Mouse (Mus musculus) heart, embryonic 14.5 days (tissue): ENCODE measurements at regions not wholly inside any gene's neighbourhood (a gene's known extent, or its start where the extent isn't known, plus 50 kb on each side); places are given as distances from the start of the nearest gene placed in this dataset.

Source experiments
- ATAC-seq: fragments of 200-750 bp; cut with Nextera tagmentation; 2 replicates; pipeline ENCODE4 v1.8.0; 2017; ENCODE audit warnings: low read depth, moderate TSS enrichment; ENCODE audit not compliant: insufficient number of reproducible peaks, insufficient read depth, low FRiP score
- H3K27ac ChIP-seq, 2 experiments: fragments of 200-500 bp in 1 of 2; fragments of 300-500 bp in 1 of 2; sonication (generic) in 1 of 2; replicated peaks in 1 of 2; 2 replicates each; pipeline ENCODE4 v1.5.1; 2012 to 2014; ENCODE audit warnings: low read depth in 2 of 2, low read length in 2 of 2, control low read depth in 1 of 2, mild to moderate bottlenecking in 1 of 2, mixed read lengths in 1 of 2; ENCODE audit not compliant: control insufficient read depth in 1 of 2, insufficient read depth in 1 of 2
- H3K27me3 ChIP-seq: fragments of 300-500 bp; sonication (generic); 2 replicates; pipeline ENCODE4 v1.6.1; 2014; ENCODE audit warnings: mild to moderate bottlenecking, low read length, control low read depth; ENCODE audit not compliant: control insufficient read depth, insufficient read depth
- H3K36me3 ChIP-seq: fragments of 300-500 bp; sonication (generic); 2 replicates; pipeline ENCODE4 v1.6.1; 2014; ENCODE audit warnings: mild to moderate bottlenecking, control low read depth, low read length, mixed read lengths; ENCODE audit not compliant: control insufficient read depth, insufficient read depth
- H3K4me1 ChIP-seq, 2 experiments: fragments of 200-500 bp in 1 of 2; fragments of 300-500 bp in 1 of 2; sonication (generic) in 1 of 2; 2 replicates each; pipeline ENCODE4 v1.6.1; 2012 to 2014; ENCODE audit warnings: low read length in 2 of 2, control low read depth in 1 of 2, mixed read lengths in 1 of 2; ENCODE audit not compliant: control insufficient read depth in 2 of 2, insufficient read depth in 2 of 2
- H3K4me2 ChIP-seq: fragments of 300-500 bp; sonication (generic); 2 replicates; pipeline ENCODE4 v1.6.1; 2014; ENCODE audit warnings: mild to moderate bottlenecking, low read length
- H3K4me3 ChIP-seq, 2 experiments: fragments of 200-500 bp in 1 of 2; fragments of 300-500 bp in 1 of 2; sonication (generic) in 1 of 2; 2 replicates each; pipeline ENCODE4 v1.5.1; 2012 to 2014; ENCODE audit warnings: low read length in 2 of 2, mild to moderate bottlenecking in 2 of 2, control low read depth in 1 of 2, low read depth in 1 of 2, moderate library complexity in 1 of 2; ENCODE audit not compliant: control insufficient read depth in 1 of 2, insufficient read depth in 1 of 2
- H3K9ac ChIP-seq: fragments of 300-500 bp; sonication (generic); 2 replicates; pipeline ENCODE4 v1.6.1; 2014; ENCODE audit warnings: mild to moderate bottlenecking, low read length
- H3K9me3 ChIP-seq: fragments of 300-500 bp; sonication (generic); 2 replicates; pipeline ENCODE4 v1.6.1; 2016; ENCODE audit warnings: low read length, control low read depth; ENCODE audit not compliant: control insufficient read depth
- WGBS: fragments of 180-500 bp; shearing (Covaris S2); extraction: QIAGEN DNeasy Blood & Tissue Kit; methylation state at CpG from one replicate; pipeline ENCODE4 v1.1.7; 2014; 5-methylcytosine and 5-hydroxymethylcytosine counted together

DNA sequence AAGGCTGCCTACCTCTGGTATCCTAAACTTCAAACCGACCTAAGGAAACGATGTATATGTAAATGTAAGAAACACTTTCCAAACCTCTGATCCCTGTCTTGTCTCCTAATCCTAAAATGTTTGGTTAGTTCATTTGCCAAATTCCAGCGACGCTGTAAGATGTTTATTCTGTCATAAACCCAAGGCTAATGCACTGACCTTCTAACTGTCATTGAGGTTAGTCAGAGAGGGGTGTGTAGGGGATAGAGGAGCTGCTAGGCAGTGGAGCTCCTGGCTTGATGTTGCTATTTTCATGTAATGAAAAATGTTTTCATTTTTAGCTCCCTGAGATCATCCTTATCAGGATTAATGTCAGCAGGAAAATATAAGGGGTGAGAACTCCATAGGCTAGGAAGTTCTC, 335.8 kb upstream of the Rasgrp1 start:
- Histone ChIP-seq H3K36me3 (no peaks in the 10 kb centered on the region), H3K9me3 (no peaks in the 10 kb centered on the region), H3K27me3 (no peaks in the 10 kb centered on the region), H3K4me2 (no peak overlapping the region), H3K4me3 (no peak overlapping the region), H3K9ac (no peak overlapping the region), H3K27ac (no peak overlapping the region), H3K4me1 (peaks cover 2 to 14% of the 10 kb centered on the region in 2 experiments)
- 56% methylated on average over 4 of the region's 4 CpGs for WGBS
- no peak for ATAC-seq

DNA sequence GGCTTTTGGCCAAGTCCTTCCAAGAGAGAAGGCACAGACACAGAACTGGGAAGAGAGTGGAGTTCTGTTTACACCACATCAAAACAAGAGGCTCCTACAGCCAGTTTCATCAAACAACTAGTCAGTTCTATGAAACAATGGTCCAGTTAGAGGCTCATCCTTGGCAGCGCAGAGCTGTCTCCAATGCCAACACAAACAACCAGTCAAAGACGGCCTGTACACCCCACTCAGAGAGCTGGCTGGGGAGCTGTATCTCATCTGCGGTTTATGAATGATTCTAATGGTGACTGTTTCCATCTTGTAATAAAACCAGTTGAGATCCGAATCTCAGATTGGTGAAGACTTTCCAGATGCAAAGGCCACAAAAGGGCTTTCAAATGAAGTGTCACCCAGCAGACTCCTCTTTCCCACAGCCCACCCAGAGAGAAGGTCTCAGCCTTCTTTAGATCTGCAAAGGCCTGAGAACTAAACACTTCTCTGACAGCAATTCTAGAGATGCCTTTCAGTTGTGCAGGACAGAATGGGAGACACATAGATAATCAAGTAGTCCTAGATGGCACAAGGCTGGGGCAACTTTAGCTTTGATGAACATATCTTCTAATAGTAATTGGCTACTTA, 343.1 kb upstream of the Rasgrp1 start:
- WGBS: 68% methylated on average over 4 of the region's 4 CpGs
- H3K27ac ChIP-seq: no peak overlapping the region
- no peaks in the 10 kb centered on the region for H3K36me3 ChIP-seq
- H3K9ac ChIP-seq: no peak overlapping the region
- H3K4me3 ChIP-seq: no peak overlapping the region
- H3K4me1 ChIP-seq: no peaks in the 10 kb centered on the region
- ATAC-seq: no peak
- H3K27me3 ChIP-seq: no peaks in the 10 kb centered on the region
- H3K4me2 ChIP-seq: no peak overlapping the region
- H3K9me3 ChIP-seq: no peaks in the 10 kb centered on the region

DNA sequence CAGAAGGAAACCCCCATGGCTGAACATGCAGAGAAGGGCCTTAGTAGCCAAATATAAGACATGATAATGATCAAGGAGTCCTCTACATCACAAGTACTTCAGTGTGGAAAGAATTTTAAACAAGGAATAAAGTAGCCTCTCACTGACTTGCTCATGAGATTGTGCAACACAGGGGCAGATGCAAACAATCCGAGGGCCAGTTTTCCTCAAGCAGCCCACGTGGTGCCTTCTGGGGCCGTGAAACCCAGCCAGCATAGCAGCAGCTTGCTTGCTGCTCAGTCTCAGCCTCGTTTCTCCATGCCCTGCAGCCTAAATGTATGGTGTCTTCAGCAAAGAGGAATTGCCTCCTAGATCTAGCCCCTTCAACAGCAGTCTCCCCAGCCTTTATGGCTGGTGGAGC, 350.7 kb upstream of the Rasgrp1 start:
- WGBS: 44% methylated on average over 4 of the region's 4 CpGs
- no peak for ATAC-seq
- Histone ChIP-seq H3K9ac (no peak overlapping the region), H3K4me2 (no peak overlapping the region), H3K36me3 (no peaks in the 10 kb centered on the region), H3K9me3 (no peaks in the 10 kb centered on the region), H3K27me3 (no peaks in the 10 kb centered on the region), H3K27ac (no peak overlapping the region), H3K4me3 (no peak overlapping the region), H3K4me1 (peaks cover 0 to 2% of the 10 kb centered on the region in 2 experiments; a peak in 1 of 4 replicates)

DNA sequence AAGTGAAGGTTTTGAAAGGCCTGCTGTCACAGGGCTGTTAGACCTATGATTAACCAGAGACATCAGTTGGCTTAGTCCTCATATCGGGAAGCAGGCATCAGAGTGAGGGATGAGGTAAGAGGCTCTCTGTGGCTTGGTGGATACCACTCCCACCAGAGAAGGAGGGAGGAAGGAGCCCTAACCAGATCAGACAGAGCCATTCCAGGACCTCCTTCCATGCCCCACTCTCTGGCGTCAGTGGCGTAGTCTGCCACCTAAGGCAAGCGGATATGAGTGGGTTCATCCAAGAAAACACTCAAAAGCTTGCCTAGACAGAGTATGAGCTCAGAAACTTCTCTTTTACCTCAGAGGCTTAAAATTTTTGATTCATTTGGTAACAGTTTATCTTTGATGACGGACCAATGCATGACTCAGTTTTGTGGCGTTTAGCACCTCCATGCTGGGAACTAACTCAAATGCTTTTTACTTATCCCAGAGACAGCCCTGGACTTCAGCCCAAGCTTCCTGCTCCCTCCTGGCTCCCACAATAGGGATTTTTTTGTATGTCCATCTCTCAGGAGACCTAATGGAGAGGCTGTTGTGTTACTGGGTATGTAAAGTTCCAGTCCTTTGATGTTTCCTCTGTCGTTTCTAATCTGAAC, 367.5 kb upstream of the Rasgrp1 start:
- ATAC-seq: no peak
- H3K9me3 ChIP-seq: no peaks in the 10 kb centered on the region
- no peak overlapping the region for H3K9ac ChIP-seq
- peaks cover 0 to 3% of the 10 kb centered on the region in 2 experiments; a peak in 2 of 4 replicates for H3K4me1 ChIP-seq
- no peak overlapping the region for H3K27ac ChIP-seq
- no peaks in the 10 kb centered on the region for H3K27me3 ChIP-seq
- WGBS: 58% methylated on average over 7 of the region's 7 CpGs
- H3K4me2 ChIP-seq: no peak overlapping the region
- H3K36me3 ChIP-seq: no peaks in the 10 kb centered on the region
- no peak overlapping the region for H3K4me3 ChIP-seq

DNA sequence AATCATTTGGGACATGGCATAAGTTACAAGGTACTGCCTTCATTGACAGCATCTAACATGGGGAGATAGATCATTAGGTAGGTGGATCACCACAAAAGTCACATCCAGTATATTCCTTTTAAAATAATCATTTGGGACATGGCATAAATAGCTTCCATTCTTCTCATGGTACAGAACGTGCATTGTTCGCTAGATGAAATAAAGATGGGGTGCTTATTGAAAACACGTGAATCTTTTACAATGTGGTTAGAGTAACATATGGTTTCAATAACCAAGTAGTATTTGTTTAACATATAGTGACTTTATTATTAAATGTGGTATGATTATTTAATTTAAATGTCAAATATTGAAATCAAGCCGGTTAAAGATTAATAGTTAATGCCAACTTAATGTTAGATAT, 381.3 kb upstream of the Rasgrp1 start:
- no peak overlapping the region for H3K4me2 ChIP-seq
- 89% methylated on average over 4 of the region's 4 CpGs for WGBS
- no peak overlapping the region for H3K9ac ChIP-seq
- no peak overlapping the region for H3K27ac ChIP-seq
- ATAC-seq: no peak
- H3K4me1 ChIP-seq: peaks cover 3 to 4% of the 10 kb centered on the region in 2 experiments; a peak in 2 of 4 replicates
- no peaks in the 10 kb centered on the region for H3K27me3 ChIP-seq
- no peaks in the 10 kb centered on the region for H3K9me3 ChIP-seq
- no peaks in the 10 kb centered on the region for H3K36me3 ChIP-seq
- H3K4me3 ChIP-seq: no peak overlapping the region

DNA sequence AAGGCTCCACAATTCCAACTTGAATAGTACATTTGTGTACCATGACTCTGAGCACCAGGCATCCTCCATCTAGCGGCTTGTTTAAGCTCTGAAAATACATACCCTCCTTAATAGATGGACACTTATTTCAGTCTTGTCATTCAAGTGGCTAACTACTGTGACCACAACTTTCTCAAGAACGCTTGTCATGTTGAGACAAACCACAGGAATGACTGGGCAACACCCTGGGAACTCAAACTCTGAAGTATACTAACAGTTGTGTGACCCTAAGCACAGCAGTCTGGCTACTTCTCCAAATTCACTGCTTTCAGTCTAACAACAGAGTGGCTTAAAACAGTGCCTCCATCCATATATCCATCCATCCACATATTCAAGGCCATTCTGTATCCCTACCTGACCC, 380.4 kb upstream of the Thbs1 start:
- no peak for ATAC-seq
- H3K27me3 ChIP-seq: no peaks in the 10 kb centered on the region
- H3K36me3 ChIP-seq: no peaks in the 10 kb centered on the region
- H3K4me2 ChIP-seq: no peak overlapping the region
- H3K4me3 ChIP-seq: no peak overlapping the region
- no peaks in the 10 kb centered on the region for H3K4me1 ChIP-seq
- H3K27ac ChIP-seq: no peak overlapping the region
- H3K9me3 ChIP-seq: no peaks in the 10 kb centered on the region
- H3K9ac ChIP-seq: no peak overlapping the region
- WGBS: 68% methylated on average over 2 of the region's 2 CpGs

DNA sequence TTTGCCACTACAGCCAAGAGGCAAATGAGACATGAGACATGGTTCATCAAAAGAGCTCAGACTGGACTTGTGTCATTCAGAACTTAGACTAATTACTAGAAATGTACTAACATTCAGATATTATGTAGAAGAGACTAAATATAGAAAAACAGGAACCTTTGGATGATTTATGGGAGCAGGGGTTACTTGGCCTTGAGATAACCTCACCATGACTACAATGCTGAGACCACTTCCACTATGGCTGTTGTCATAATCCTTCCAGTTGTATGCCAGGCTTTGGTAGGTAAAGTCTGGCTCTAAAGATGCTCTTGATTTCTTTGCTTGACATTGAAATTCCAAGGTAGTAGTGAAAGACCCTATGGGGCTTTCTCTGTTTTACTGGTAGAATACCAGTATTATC, 369.3 kb upstream of the Thbs1 start:
- ATAC-seq: no peak
- H3K27ac ChIP-seq: no peak overlapping the region

DNA sequence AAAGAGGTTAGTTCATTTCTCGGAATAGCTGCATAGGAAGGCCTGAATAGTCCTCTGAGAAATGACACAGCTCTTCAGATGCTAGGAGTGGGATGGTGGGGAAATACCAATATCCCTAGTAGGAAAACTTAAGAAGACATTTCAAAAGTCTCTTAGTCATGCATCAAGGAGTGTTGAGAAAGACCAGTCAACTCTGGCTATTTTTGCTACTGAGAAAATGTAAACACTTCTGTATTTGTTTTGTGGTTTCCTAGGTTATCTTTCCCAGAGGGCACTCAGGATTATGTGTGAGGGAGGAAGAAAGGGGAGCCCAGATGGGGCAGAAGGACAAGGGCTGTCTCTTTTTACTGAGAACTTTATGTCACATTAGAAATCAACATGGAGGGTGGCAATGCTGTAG, 367.8 kb upstream of the Thbs1 start:
- 53% methylated on average over 1 of the region's 1 CpGs for WGBS
- no peak overlapping the region for H3K27ac ChIP-seq

More for the DNA sequence above, 369.3 kb upstream of the Thbs1 start:
- no peaks in the 10 kb centered on the region for H3K36me3 ChIP-seq
- H3K9me3 ChIP-seq: peaks cover 7% of the 10 kb centered on the region; the same call in 1 of the 2 replicates
- H3K4me3 ChIP-seq: no peak overlapping the region
- H3K4me2 ChIP-seq: no peak overlapping the region
- H3K27me3 ChIP-seq: no peaks in the 10 kb centered on the region
- no peak overlapping the region for H3K9ac ChIP-seq
- no peaks in the 10 kb centered on the region; a peak in 2 of 4 replicates for H3K4me1 ChIP-seq

More for the DNA sequence above, 367.8 kb upstream of the Thbs1 start:
- no peak for ATAC-seq
- Histone ChIP-seq H3K4me3 (no peak overlapping the region), H3K4me2 (no peak overlapping the region), H3K9ac (no peak overlapping the region), H3K36me3 (no peaks in the 10 kb centered on the region), H3K4me1 (peaks cover 0 to 5% of the 10 kb centered on the region in 2 experiments; a peak in 3 of 4 replicates), H3K9me3 (peaks cover 7% of the 10 kb centered on the region; the same call in 1 of the 2 replicates), H3K27me3 (no peaks in the 10 kb centered on the region)
